Mouse (Mus musculus): ENCODE results near the gene Prepl. TPM values are rescaled to one million over a fixed set of nuclear protein-coding genes. Genes with fewer than 3 reads are reported as not detected.

The Prepl gene
- total RNA-seq, 4 experiments from 2014 or later, result 388 to 432 (median 406) TPM

DNA sequence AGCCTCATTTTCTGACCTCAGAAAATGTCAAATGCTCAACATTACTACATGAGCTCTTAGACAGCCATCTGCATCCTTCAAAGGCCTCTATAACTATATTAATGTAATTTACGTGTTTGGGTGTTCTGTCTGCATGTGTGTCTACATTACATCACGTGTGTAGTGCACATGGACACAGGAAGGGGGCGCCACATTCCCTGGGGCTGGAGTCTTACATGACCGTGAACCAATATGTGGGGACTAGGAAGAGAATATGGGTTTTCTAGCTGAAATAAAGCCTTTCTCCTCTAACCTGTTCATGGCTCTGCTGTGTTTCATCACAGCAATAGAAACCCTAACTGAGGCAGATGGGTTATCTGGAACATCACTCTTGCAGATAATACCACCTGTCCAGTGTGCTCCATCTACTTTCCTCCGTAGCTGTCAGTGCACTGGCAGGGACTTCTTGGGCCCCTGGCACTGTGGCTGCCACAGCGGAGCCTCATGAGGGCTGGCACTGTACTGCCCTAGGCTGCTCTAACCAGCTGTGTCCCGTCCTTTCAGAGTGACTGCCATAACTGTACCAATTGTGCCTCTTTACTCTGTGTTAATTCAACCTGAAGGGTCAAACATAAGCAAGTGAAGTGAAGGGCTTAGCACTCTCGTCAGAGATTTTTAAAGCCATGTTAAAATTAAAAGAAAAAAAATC is 18.8 kb downstream of the Prepl start:
- no peak for DNase-seq (ENCODE audit: low spot score in 2 of 2)

DNA sequence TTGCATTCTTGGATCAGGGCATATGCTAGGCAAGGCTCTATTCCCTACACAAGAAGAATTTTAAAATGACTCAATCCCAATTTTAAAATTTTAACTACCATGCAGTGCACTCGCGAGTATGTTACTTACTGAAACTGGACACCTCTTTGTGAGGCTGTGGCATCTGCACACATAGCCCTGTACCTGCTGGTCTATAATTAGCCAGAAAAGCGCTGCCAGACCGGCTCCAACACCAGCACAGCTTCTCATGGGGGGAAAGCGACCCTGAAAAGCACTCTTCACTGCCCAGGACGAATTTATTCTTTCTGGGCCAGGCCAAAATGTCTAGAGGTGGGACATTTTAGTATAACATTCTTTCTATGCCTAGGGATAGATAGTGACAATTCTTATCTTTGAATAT is 19.4 kb downstream of the Prepl start:
- no peak for DNase-seq (ENCODE audit: low spot score in 2 of 2)

DNA sequence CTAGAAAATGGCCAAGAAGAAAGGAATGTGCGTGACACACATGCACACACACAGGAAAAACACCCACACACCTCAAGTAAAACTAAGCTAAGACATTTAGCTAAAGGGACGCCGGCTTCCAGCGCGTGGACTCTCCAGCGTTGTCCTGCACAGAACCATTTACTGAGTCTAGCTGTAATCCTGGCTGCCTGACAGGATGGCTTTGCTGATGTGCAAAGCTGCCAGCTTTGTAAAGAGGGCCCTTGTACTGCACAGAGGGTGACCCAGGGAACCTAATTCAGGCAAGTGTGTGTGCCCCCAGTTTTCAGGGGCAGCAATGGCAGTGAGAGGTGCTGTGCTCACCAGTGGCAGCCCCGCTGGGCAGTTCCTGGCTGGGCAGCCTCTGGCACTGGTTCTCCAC is 22.7 kb downstream of the Prepl start:
- DNase-seq (ENCODE audit: low spot score in 2 of 2), result peak in 1 of 2 experiments; percentile 36

DNA sequence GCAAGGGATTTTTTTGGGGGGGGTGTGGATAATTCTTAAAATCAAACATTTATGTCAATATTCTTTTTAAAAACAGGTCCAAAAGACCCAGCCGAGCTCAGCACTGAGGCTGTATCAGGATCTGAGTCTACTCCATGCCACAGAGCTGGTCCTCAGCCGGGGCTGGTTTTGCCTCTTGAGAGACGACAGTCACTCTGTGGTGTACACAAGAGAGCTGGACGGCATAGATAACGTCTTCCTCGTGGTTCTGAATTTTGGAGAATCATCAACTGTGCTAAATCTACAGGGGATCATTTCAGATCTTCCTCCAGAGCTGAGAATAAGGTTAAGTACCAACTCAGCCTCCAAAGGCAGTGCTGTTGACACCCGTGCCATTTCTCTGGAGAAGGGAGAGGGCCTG is 26.5 kb downstream of the Prepl start:
- DNase-seq (ENCODE audit: low spot score in 2 of 2), result no peak

DNA sequence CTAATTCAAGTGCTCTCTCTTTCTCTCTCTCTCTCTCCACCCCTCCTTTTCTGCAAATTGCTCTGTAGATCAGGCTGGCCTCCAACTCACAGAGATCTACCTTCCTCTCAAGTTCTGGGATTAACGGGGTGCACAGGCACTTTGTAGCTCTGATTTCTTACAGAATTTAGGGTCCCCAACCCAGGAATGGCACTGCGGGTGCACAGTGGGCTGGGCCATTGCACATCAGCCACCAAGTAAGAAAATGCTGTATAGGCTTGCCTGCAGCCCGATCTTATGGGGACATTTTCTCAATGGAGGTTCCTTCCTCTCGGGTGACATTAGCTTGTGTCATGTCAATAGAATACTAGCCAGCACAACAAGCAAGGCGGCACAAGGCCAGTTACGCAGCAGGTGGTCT is 30.9 kb downstream of the Prepl start:
- DNase-seq (ENCODE audit: low spot score in 2 of 2), result no peak

DNA sequence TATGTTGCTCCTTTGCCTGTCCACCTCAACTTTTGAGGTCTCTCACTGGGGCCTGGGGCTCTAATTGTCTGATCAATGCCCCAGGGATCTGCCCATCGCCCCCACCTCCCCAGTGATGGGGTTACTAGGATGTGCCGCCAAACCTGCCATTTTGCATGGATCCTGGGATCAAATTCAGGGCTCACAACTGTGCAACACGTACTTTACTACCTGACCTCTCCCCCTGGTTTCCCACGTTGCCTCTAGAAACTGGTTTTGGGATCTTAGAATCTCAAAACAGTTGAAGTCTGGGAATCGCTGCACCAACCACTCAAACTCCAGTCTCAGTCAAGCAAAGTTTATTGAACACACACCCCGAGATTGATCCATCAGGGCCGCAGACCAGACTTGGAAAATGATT is 31.8 kb downstream of the Prepl start:
- no peak for DNase-seq (ENCODE audit: low spot score in 2 of 2)

DNA sequence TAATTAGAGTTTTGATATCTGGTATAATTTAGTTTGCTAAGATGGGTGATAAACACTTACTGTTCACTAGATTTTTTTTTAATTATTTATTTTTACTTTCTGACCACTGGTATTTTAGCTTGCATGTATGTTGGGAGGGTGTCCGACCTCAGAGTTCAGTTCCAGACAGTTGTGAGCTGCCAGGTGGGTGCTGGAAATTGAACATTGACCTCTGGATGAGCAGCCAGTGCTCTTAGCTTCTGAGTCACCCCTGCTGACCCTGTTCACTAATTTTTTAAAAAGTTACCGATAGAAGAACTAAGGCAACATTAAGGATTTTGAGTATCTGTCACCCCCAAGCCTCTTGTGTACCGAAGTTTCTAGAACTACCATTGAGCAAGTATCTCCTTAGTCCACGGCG is 41.7 kb downstream of the Prepl start:
- DNase-seq (ENCODE audit: low spot score in 2 of 2), result no peak

DNA sequence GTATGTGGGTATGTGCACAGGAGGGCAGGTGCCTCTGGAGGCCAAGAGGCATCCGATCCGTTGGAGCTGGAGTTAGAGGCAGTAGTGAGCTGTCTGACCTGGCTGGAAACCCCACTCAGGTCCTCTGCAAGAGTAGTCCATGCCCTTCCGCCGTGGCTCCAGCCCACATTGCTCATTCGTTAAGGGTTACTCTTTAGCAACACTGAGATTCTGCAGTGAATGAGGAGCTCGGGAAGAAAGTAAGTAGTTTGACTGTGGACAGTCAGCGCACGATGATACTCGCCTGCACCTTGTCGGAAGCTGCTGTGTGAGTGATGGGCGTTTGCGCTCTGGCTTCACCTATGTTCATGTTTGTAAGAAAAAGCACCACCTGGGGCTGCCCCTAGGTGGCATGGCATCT is 44.9 kb downstream of the Prepl start:
- DNase-seq (ENCODE audit: low spot score in 2 of 2), result no peak

DNA sequence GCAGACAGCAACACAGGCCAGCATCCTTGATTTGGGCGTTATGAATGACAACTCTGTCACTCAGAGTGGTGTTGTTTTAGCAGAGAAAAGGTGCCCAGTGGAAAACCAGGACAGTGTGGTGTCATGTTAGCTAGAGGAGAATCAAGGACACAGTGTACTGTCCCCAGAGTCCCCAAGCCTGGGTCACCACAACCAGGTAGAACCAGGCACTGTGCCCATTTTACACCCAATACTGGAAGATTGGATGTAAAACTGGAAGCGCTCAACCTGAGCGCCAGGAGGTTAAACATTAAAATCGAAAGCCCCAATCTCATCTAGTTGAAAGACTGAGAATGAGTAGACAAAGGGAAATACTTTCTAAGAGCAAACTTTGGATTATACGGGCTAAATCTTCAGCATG is 45.6 kb downstream of the Prepl start:
- DNase-seq (ENCODE audit: low spot score in 2 of 2), result no peak

DNA sequence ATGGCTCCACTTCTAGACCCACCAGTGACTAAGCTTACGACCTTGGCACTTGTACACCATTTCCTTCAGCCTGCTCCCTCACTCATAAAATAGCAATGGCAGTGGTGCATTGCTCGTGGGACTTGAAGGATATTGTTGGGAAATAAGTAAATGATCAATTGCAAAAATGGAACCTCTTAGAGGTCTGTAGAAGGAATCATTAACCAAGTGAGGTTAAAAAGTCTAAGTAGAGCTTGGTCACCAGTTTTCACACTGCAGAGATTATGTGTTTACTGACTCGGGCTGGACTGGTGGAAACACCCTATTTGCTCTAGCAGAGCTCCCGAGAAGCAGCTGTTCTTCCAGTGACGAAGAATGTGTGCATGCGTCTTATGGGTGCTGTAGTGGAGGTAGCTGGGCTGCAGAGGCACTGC is 46.6 kb downstream of the Prepl start:
- DNase-seq (ENCODE audit: low spot score in 2 of 2), result no peak

DNA sequence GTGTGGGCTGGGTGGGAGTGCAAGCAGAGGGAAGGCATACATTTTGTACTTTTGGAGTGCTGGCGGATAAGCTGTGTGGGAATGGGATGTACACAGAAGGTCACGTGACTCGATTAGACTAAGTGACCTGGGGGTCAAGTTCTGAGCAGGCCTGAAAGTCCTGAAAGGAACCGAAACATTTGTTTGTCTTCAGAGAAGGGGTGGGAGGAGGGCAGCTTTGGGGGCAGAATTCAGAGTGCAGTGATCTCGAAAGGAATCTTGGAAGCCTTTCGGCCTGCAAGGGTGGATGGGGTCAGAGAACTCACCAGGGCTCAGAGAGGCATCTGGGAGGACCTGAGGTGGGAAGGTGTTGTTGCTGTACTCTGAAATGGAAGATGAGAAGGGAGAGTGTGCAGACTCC is 47.6 kb downstream of the Prepl start:
- DNase-seq (ENCODE audit: low spot score in 2 of 2), result no peak

DNA sequence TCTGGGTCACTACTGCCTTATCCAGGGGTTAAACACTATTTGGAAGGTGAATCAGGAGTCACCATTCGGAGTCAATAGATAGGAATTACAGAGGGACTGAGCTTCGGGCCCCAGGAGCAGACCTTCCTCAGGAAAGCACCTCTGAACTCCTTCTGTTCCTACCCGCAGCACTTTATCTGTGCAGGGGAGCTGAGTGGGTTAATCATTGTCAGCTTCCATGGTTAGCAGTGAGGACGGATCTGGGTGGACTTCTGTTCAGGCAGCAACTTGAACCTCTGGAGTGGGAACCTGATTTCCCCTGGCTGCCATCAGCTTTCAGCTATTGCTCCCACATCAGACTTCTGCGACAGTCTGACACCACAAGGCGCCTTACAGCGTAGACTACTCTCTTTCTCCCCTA is 49.1 kb downstream of the Prepl start:
- DNase-seq (ENCODE audit: low spot score in 2 of 2), result no peak

DNA sequence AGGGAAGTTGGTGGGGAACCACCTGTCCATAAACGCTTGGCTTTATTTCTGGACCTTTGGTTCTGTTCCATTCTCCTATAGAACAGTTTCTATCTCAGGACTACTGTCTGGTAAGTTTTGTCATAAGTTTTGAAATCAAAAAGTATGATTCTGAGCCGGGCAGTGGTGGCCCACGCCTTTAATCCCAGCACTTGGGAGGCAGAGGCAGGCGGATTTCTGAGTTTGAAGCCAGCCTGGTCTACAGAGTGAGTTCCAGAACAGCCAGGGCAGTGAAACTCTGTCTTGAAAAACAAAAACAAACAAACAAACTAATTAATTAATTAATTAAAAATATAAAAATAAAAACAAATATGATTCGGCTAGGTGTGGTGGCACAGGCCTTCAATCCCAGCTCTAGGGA is 51.3 kb downstream of the Prepl start:
- DNase-seq (ENCODE audit: low spot score in 2 of 2), result no peak

DNA sequence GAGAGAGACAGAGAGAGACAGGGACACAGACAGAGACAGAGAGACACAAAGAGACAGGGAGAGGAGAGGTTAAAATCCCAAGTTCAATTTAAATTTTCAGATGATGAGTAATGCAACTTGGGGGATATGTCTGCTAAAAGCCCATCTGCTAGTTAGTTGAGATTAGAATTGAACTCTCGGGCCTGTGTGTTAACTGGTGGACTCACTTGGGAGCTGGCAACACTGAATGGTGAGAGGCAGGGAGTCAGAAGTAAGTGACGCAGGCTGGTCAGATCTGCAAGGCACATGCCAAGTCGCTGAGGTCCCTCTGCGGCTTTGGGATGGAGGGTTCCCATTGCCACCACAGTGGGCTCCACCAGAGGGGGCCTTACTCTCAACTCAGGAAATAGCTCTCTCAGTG is 51.7 kb downstream of the Prepl start:
- no peak for DNase-seq (ENCODE audit: low spot score in 2 of 2)

DNA sequence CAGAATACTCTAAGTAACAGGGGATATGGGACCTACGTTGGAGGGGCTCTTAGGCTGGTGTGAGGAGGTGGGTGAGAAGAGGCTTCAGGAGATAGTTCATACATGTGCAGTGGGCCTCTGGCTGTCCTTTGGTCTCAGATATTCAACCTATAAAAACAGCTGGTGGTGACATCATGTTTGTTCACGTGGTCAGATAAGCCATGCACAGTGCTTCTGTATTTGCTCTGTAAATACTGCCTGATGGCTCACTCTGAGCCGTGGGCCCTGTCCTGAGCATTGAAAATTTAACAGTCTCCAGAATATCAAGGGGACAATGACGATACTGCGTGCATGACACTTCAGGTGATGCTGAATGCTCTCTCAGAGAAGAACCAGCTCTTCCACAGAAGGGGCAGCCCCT is 52.2 kb downstream of the Prepl start:
- DNase-seq (ENCODE audit: low spot score in 2 of 2), result no peak

DNA sequence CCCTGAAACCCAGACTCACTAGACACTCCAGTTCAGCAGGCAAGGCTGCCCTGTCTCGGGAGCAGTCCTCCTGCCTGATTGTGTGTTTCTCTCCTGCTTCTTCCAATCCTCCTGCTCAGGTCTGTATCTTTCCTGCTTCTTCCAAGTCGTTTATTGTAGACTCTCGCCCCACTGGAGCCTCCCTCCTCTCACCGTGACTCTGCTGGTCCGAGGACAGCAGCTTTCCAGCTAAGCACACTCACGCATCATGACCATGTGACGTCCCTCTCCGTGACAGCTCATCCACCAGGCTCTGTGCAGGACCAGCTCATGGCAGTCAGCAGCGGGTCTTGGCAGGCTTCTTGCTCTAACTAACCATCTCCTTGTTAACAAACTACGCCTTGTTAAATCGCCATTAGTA is 56.0 kb downstream of the Prepl start:
- DNase-seq (ENCODE audit: low spot score in 2 of 2), result peak in 1 of 2 experiments; percentile 36

DNA sequence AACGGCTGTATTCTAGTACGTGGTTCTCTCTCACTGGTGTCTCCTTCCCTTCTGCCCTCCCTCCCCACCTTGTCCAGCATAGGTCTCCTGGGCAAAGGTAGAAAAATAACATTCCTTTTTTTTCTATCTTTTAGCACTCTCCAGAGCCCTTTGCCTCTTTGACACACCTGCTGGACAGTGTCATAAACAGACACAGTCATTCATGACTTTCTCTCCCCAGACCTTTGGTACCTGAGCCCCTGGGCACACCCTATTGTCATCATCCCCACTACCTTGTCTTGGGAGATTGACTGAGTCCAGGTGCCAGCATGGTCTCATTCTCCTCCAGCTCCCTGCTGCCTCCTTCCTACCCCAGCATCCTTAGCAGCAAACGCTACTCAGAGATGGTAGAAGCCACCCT is 57.0 kb downstream of the Prepl start:
- DNase-seq (ENCODE audit: low spot score in 2 of 2), result no peak

DNA sequence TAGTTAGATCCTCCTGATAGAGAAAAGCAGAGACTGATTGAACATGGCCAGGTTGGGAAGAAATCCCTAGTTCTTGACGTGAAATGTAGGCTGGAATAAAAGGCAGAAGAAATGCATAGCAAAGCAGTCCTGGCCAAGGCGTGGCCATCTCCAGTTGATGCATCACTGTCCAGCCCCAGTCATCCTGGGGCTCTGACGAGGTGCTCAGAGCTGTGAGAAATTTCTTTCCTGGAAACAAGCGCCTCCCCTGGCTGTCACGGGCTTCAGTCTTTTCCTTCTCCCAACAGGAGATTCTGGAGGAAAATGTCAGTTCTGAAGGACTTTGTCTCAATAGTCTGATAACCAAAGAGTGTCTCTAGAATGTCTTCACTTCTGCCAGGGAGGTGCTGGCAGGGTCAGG is 59.4 kb downstream of the Prepl start:
- DNase-seq (ENCODE audit: low spot score in 2 of 2), result no peak

DNA sequence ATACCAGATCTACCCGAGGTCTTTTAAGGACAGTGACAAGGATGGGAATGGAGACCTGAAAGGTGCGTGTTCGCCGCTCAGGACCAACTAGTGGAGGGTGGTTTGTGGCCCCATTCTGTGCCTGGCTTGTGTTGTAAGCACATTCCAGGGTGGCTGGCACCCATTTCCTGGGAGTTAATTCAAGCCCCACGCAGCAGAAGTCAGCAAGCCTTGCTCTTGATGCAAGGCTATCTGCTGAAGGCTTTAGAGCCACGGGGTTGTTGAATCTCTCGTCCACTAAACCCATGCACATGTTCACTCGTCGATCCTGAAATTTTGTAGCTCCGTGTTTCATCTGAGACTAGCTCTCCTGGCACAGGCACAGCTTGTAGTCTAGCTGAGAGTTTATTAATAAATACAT is 61.2 kb downstream of the Prepl start:
- no peak for DNase-seq (ENCODE audit: low spot score in 2 of 2)

DNA sequence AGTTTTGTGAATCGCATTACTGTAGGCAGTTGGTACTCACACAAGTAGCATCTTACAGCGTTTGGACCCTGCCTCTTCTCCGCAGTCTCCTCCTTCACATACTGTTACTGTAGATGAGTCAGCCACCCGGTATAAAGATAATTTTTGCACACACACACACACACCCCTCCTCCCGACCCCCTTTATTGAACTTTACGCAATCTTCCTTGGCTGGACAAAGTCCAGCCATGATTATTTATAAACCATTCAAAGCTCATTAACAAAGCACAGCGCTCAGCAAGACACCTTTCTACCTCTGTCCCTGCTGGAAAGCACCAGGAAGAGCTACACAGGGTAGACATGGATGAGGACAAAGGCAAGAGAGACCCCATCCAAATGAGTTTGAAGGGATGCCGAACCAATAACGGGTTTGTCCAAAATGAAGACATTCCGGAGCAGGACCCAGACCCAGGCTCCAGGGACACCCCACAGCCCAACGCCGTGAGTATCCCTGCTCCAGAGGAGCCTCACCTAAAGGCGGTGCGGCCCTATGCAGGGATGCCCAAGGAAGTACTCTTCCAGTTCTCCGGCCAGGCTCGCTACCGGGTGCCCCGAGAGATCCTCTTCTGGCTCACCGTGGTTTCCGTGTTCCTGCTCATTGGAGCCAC is 61.8 kb downstream of the Prepl start, which contains the start of gene Slc3a1:
Gene Slc3a1 (plus strand): TSS at position 284 of the 647 bp plus-strand sequence.
- no peak for DNase-seq (ENCODE audit: low spot score in 2 of 2)

DNA sequence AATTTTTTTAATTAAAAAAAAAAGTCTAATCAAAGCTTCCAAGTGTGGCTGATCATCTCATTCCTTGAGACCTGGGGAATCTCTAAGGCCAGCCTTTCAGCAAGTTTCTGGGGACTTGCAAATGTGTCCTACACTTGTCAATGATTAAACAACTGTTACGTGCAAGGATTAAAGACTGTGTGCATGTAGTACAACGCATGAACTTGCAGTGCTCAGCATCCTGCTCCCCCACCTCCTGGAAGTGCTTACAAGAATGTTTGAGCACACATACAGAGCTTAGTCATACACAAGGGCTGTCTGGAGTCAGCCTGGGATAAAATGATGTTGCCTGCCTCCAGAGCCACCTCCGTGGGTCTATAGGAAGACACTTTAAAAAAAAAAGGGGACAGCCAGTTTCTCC is 62.8 kb downstream of the Prepl start:
- DNase-seq (ENCODE audit: low spot score in 2 of 2), result no peak

DNA sequence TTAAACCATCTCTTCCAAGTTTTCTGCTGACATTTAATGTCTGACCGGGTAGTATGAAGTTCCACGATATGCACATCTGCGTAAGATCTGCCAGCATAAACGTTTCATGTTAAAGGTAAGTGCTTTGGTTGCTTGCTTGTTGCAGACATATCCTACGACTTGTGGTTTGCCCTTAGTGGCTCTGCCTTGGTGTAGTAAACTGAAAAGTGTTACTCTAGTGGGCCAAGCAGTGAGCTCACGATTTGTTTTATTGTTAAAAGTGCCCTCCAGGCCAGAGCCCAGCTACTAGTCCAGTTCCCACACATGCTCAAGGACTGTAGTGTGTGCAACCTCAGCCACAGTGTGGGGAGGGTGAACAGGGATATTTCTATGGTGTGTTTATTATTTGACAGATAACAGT is 63.6 kb downstream of the Prepl start:
- no peak for DNase-seq (ENCODE audit: low spot score in 2 of 2)

DNA sequence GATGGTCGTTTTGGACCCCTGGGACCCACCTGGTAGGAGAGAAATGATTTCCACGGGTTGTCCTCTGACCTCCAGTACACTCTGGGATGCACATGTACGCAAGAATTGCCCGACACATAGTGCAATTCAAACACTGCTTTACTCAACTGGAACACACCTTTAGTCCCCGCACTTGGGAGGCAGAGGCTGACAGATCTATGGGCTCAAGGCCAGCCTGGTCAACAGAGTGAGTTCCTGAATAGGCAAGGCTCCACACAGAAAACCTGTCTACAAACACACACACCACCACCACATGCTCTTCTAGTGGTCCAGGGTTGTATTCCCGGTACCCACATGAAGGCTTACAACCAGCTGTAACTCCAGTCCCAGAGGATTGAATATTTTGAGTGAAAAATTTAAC is 64.9 kb downstream of the Prepl start:
- no peak for DNase-seq (ENCODE audit: low spot score in 2 of 2)

Data from left cerebral cortex, adult 8-10 months (tissue).